Mouse (Mus musculus) G1E-ER4 (cell line): ENCODE measurements around the gene Sfxn2. TPM values are rescaled to one million over a fixed set of nuclear protein-coding genes. Genes with fewer than 3 reads are reported as not detected.

Experiments used
- GATA1 ChIP-seq: IDR thresholded peaks from one replicate; pipeline ENCODE4 v1.8.0; 2012; ENCODE audit warnings: low read length, inconsistent platforms
- polyA plus RNA-seq: library from polyadenylated mRNA; stranded (reverse); fragments of >175 nt; gene quantifications from 2 replicates; pipeline ENCODE4 v1.2.3, GENCODE M21; 2012

Sfxn2 gene
- polyA plus RNA-seq, result 0.84 and 2.1 TPM in 2 replicates

DNA sequence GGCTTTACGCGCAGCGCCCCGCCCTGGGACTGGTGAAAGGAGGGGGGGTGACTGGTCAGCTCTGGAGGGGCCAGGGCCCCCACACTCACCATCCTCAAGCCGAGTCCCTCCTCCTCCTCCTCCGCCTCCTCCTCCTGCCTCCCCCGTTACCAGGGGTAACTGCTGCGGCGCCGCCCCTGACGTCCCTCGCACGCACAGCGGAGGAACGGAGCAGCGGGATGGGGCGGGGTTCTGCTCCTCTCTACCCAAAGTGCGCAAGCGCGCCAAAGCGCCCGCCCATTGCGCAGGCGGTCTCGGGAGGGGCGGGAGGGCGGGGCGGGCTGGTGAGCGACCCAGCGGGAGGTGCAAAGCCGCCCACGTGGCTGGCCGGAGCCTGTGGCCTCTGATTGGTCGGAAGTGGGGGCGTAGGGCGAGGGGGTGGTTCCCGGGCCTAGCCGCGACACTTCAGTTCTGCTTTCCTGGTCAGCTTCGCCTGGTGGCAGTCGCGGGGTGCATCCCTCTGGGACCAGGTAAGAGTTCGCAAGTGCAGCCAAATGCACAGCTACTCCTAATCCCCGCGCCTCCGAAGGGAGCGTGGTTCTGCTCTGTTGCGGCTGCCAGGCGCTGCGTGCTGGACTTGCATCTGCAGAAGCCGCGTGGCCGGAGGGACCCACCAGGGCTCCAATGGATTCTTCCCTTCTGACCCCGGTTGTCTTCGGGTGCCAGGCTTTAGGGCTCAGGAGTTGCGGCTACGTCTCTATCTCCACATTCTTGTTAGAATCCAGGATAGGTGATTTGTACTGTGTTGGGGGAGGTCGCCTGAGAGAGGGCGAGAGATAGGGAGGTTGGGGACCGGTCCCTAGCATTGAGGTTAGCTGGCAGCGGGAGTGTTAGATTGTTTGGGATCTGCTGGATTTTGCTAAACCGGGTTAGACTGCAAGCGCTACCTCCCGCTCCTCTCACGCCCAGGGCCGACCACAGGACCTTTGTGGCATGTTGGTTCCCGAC is at the start of gene Sfxn2, which contains the start of gene Arl3:
Sfxn2 (plus strand) TSS at position 415 of the 987 bp plus-strand sequence.
Arl3 (minus strand) TSS at position 248 of the 987 bp plus-strand sequence.
- TF ChIP-seq GATA1, result no peak

DNA sequence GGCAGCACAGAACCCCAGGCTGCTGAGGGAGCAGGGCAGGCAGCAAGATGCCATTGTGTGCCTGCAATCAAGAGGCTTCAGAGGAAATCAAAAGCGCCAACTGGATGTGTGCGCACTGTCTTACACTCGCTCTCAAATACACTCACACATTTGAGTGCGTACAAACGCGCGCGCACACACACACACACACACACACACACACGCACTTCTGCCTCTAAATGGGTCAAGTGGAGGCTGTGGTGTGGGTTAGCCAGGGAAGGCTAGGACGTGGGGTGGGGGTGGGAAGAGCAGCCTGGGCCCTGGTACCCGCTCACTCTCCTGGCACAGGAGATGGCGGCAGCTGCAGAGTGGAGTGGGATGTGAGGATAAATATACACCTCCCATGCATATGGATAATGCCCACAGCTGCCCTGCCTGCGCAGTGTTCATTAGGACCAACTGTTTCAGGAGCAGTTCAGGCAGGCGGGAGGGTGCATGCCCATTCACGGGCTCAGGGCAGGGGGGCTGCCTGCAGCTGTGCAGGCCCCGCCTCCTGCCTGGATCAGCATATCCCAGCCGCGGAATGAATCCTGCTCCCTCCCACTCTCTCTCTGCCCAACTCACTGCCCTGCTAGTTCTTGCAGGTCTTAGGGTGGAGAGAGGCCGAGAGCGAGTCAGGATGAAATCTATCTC is 49.5 kb upstream of the Sfxn2 start:
- TF ChIP-seq GATA1, result no peak

DNA sequence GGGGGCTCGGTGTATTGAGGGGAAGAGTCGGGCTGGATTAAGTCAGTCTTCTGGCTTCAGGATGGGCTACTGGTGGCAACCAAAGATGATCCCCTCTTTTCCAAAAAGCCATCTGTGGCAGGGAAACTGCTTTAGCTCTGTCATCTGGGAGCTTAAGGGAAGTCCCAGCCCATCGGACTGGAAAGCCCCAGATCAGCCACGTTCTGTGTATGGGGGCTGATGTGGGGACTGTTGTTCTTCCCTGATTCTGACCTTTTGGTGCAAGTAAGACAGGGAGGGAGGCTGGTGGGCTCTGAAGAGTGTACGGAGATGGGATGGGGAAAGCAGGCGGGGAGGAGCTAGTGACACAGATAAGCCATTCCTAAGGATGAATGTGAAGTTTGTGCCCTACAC is 49.0 kb upstream of the Sfxn2 start:
- TF ChIP-seq GATA1, result no peak

DNA sequence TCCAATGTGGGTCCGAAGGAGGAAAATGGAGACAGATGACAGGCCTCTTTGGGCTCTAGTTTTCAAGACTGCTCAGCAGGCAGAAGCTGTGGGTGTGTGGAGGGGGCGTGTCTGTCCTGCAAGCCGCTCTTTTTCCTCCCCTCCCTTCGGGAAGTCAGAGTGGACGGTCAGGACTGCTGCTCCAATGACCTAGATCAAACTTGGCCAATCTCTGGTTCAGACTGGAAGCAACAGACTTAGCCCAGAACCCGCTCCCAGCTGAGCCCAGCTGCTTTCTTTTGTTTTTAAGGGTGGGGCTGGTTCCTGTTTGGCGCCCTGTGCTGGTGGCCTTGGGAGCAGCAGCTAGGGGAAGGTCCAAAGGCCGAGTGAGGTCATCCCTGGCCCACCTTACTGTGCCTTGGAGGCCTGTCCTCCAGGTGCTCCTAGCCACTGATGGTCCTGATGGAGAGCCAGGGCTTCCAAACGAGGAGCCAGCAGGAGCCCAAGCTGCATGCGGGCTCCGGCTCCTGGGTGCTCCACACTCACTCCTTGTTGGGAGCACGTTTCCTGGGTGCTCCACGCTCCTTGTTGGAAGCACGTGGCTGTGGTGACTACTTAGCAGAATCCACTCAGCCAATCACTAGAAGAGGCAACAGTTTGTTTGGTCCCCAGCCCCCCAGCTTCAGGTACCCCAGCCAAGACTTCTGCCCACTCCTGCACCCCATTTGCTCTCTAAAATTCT is 48.4 kb upstream of the Sfxn2 start:
- no peak for TF ChIP-seq GATA1

DNA sequence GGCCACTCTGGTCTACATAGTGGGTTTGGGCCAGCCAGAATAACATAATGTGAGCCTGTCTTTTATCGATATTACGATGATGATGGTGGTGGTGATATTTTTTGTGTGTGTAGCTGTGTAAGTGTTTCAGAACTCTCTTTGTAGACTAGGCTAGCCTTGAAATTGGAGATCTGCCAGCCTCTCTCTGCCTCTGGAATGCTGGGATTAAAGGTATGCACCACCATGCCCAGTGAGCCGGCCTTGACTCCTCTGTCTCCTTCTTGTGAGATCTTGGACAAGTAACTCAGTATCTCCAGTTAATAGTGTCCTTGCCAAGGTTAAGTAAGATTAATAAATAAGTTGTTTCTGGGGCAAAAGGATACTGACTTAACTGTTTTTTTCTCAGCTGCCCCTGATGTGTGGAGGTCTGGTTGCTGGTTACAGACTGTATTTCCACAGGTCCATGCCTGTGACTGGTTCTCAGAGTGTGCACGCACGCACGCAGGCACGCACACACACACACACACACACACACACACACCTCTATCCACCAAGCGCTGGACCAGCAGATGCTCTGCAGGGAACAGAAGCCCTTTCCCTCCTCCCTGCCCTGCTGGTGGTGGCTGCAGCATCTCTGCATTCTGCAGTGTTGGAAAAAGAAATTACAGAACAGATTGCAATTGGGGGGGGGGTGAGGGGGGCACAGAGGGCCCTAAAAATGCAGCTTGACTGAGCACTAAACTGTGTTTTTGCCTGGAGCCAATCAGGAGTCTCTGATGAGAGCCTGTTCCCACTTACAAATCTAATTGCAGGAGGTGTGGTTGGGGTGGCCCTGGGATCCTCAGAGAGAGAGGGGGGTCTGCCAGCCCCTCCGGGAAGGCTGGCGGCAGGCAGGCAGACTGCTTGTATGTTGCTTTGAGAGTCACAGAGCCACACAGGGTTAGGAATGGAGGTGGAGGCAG is 47.2 kb upstream of the Sfxn2 start:
- no peak for TF ChIP-seq GATA1

DNA sequence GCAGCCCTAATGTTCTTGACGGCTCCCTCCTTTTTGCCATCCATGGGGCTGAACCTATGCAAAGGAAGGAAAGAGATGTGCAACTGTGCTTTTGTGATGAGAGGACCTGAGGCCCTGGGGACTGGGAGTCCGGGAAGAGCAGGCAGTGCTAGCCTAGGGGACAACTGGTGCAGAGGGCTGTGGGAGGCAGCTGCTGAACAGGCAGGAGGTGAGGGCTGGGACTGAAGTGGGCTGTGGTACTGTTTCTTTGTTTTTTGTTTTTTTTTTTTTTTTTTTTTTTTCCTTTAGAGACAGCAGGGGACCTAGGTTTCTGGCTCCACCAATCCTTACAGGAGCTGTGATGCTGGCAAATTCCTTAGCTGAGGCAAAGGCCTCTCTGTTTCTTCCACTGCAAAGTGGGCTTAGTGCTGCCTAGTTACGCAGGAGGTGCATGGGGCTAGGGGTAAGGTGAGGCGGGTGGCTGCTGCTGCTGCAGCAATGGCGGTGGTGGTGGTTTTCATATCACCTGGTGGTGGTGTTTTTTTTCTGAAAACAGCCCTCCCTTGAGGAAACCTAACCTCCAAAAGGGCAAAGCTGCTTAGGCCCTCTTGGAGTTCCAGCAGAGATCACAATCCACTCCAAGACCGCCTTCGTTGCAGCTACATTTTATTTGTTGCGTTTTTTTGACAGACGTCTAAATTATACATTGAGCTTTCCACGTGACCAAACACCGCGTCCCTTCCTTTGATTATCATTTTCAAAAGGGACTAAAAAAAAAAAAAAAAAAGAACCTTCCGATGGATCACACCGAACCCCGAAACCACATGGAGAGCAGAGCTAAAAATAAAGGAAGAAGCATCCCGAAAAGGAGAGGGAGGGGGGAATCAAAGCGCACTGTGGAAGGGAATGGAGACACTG is 45.3 kb upstream of the Sfxn2 start:
- no peak for TF ChIP-seq GATA1

DNA sequence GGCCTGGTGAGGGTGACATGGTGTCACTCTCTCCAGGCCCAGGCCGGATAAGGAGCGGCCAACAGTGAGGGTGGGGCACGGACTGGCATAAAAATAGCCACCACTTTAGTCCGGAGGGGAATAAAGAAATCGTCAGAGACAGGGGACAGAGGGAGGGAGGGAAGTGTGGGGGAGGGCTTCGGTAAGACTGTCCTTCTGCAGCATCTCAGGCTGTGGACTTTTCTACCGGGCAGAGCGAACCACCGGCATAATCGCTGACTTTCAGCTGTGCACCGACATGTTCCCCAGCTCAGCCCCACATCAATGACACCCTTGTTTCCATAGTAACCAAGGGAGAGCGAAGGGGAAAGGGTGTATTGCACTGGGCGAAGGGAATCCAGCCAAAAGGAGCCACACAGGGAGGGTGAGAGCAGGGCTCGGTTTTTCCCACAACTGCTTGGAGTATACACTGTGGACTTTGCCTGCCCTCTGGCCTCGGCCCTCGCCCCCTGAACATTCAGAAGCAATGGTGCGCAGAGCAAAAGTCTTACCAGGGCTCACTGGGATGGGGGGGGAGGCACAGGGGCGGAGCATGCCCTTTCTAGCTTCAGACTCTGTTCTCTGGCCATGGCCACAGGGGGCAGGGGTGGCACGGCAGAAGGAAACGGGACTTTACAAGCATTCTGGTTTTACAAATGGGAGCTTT is 44.5 kb upstream of the Sfxn2 start:
- no peak for TF ChIP-seq GATA1

DNA sequence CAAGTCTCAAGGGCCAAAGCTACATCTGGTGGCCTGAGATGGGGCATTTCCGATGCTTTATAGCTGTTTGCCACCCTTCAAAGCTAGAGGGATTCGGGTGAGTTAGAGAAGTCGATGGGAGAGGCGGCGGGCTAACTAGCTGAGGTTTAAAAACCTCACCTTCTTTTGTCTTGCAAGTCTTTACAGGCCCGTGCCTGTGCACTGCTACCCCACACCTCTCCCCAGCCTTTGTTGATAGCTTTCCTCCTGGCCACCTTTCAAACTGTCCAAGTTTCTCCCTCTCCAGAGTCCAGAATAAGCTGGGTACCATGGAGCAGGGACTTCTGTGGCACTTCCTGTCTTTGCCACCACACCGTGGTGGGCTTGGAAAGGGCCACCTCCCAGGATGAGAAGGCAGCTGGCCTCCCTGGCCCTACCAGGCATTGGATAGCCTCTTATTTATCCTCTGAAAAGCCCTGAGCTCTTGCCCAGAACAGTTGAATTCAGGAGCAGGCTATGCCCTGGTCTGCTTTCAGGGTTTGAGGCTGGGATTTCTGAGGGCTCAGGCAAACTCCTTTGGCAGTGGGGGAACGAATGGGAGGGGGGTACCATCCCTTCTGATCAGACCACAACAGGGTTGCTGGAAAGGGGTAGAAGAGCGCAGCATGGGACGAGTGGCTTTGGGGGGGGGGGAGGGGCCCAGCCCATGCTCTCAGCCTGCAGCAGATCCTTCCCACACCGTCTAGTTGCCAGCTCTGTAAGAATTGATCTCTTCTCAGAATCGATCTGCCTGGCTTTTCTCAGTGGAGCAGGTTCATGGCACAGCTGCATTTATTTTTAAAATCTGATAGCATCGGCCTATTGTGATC is 43.3 kb upstream of the Sfxn2 start:
- no peak for TF ChIP-seq GATA1

DNA sequence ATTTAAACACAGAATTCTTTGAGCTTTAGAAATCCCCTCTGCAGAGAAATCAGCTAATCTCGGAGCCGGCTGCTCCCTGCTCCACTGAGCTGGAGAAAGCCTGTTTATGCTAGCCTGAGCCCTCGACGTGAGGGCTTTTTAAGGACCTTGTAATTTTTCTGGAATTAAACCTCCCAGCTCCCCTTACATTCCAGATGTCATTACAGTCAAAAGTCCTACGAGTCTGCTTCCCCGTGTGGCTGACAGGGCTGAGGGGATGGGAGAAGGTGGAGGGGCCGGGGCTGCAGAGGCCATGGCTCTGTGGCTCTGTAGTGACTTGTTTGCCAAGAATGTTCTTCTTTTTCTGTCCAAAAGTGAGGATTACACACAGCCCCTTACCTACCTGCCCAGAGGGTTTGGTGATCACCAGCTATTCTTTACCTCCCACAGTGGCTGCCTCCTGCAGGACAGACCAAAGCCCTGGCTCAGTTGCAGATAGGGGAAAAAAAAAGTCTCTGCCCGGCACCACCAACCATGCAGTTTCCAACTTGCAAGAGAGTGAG is 42.6 kb upstream of the Sfxn2 start:
- TF ChIP-seq GATA1, result no peak

DNA sequence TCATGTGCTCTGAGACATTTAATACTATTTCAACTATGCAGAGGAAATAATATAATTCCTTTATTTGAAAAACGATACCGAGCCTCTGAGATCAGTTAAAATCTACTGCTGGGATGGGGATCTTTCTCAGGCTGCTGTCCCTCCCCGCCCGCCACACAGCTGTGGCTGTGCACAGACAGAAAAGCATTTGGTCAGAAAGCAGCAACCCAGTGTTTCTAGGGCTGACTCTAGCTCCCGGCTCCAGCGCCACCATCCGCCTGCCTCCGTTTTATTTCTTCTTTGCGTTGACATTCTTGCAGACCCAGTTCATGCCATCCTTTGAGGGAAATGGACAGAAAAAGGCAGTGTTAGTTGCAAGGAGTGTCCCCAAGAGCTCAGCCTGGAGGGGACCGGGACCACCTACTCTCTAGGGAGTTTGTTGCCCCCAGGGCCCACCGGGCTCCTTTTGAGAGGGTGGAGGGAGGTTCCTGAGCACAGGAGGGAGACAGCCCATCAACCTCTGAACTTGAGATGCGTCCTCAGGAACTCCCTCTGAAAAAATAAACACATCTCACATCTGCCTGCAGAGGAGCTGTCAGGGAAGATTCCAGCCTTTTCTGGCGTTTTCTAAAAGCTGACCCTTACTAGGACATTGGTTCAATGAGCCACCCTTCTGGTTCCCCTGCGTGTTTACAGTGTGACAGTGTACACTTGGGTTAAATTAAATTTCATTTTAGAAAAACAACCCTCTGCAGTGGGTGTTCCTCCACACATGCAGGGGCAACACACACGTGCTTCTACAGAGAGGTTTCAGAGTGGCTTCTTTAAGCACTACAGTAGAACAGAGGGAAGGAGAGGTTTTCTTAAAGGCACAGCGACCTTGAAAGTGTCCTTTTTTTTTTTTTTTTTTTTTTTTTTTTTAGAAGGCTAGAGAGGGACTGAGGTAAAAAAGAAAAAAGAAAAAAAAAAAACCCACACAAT is 41.8 kb upstream of the Sfxn2 start:
- no peak for TF ChIP-seq GATA1
